Comparison of ENCODE assay signal across 16 mouse cellular contexts in genomic region chr3:96674442-96674841, GRCm38 (mm10). TPM values are rescaled to one million over a fixed set of nuclear protein-coding genes. Genes with fewer than 3 reads are reported as not detected.
DNase-seq lines count a peak whose midpoint lies in the region; ATAC-seq and TF ChIP-seq lines count a peak whose summit lies in the region.
"Had no signal": no experiment of that assay in that cellular context is flagged by ENCODE, and none has a peak within 500 bp of the region (broad histone marks: within the 10 kb centered on the region; RNA-seq: fewer than 3 reads in every experiment).

No protein-coding gene starts in this region.

- no peaks in the 10 kb centered on the region for H3K4me1 ChIP-seq in stomach, postnatal 0 days (replicated peaks; ENCODE audit: control insufficient read depth, insufficient read depth)
- no peaks in the 10 kb centered on the region for H3K4me1 ChIP-seq in forebrain, postnatal 0 days (ENCODE audit: insufficient read depth)

- peak; percentile 16 for DNase-seq in ovary, postnatal 36 days (ENCODE audit: low spot score)
- DNase-seq in ovary, postnatal 10 days (ENCODE audit: low spot score) = no peak
- DNase-seq in embryo, embryonic 10 days (ENCODE audit: low spot score) = peak; percentile 69
- DNase-seq in fat pad, adult 2 months (ENCODE audit: extremely low read depth, low read depth, low spot score) = peak; percentile 28
- DNase-seq in stomach, postnatal 0 days (ENCODE audit: low spot score) = no peak
- DNase-seq in forebrain, postnatal 0 days = no peak
- DNase-seq in thymus, postnatal 0 days (ENCODE audit: low spot score) = no peak
- DNase-seq: adrenal gland, adult 8-10 months; cerebellum, adult 11 months; gastrocnemius, postnatal 36 days; layer of hippocampus, postnatal 36 days; retina, postnatal 1 day; thymus, postnatal 4 days had no signal

- H3K4me2 ChIP-seq in stomach, postnatal 0 days (replicated peaks; ENCODE audit: low read depth) = no peak overlapping the region
- H3K4me2 ChIP-seq in forebrain, postnatal 0 days (ENCODE audit: low read depth) = no peak overlapping the region
- H3K4me2 ChIP-seq: liver, embryonic 12.5 days had no signal

- H3K9me3 ChIP-seq in stomach, postnatal 0 days (ENCODE audit: control insufficient read depth, low read length) = no peaks in the 10 kb centered on the region
- no peaks in the 10 kb centered on the region for H3K9me3 ChIP-seq in forebrain, postnatal 0 days (ENCODE audit: low read length)
- H3K9me3 ChIP-seq: liver, embryonic 12.5 days had no signal

- H3K27me3 ChIP-seq in stomach, postnatal 0 days (ENCODE audit: control insufficient read depth, insufficient read depth, low read length) = no peaks in the 10 kb centered on the region
- H3K27me3 ChIP-seq in forebrain, postnatal 0 days (ENCODE audit: insufficient read depth, low read length) = no peaks in the 10 kb centered on the region

- 0 out of 2 replicates have a peak overlapping the region, but pooled peaks have one; percentile 6 for H3K27ac ChIP-seq in stomach, postnatal 0 days (replicated peaks)
- no peak overlapping the region for H3K27ac ChIP-seq in forebrain, postnatal 0 days (ENCODE audit: low read depth, low read length)
- H3K27ac ChIP-seq: liver, embryonic 12.5 days; macrophage had no signal

- 33% methylated on average over 8 of the region's 8 CpGs for WGBS in stomach, postnatal 0 days
- 83% methylated on average over 8 of the region's 8 CpGs for whole genome bisulfite sequencing in forebrain, postnatal 0 days

- no peak overlapping the region for H3K9ac ChIP-seq in stomach, postnatal 0 days (ENCODE audit: low read length)
- no peak overlapping the region for H3K9ac ChIP-seq in forebrain, postnatal 0 days
- H3K9ac ChIP-seq: liver, embryonic 12.5 days had no signal

- no peak for ATAC-seq in stomach, postnatal 0 days (ENCODE audit: low FRiP score, low TSS enrichment)
- ATAC-seq in forebrain, postnatal 0 days = no peak
- ATAC-seq: intestine, embryonic 16.5 days; liver, embryonic 12.5 days had no signal

- H3K4me3 ChIP-seq in stomach, postnatal 0 days (ENCODE audit: low read depth, low read length) = no peak overlapping the region
- H3K4me3 ChIP-seq in forebrain, postnatal 0 days (ENCODE audit: low read depth, low read length) = no peak overlapping the region
- H3K4me3 ChIP-seq: liver, embryonic 12.5 days had no signal

- no peaks in the 10 kb centered on the region for H3K36me3 ChIP-seq in stomach, postnatal 0 days (ENCODE audit: control insufficient read depth, insufficient read depth, low read length)
- H3K36me3 ChIP-seq in forebrain, postnatal 0 days (ENCODE audit: insufficient read depth) = no peaks in the 10 kb centered on the region
- H3K36me3 ChIP-seq: liver, embryonic 12.5 days had no signal

- TF ChIP-seq CTCF in stomach, postnatal 0 days (IDR thresholded peaks at IDR 0.05; ENCODE audit: low read depth) = no peak
- no peak for TF ChIP-seq CTCF in forebrain, postnatal 0 days (IDR thresholded peaks at IDR 0.05; ENCODE audit: low read depth)

- TF ChIP-seq EP300 in stomach, postnatal 0 days (optimal IDR thresholded peaks at IDR 0.05) = no peak

RNA-seq across cellular contexts. Expression of gene Ankrd35, which starts 4.5 kb away (rescaled TPM):
- 5.5 and 6.2 TPM in 2 replicates for polyA plus RNA-seq in stomach, postnatal 0 days (2015; fragmentation: Nextera tagmentation; extraction: Ambion mirVana)
- total RNA-seq in forebrain, postnatal 0 days (2014; rRNA removed) = 4.6 and 7.1 TPM in 2 replicates
- polyA plus RNA-seq in forebrain, postnatal 0 days (2015; fragmentation: Nextera tagmentation; extraction: Ambion mirVana) = 2.9 and 4.7 TPM in 2 replicates
- 1.5 and 1.9 TPM in 2 replicates for polyA plus RNA-seq in thymus, postnatal 0 days (2015; fragmentation: Nextera tagmentation; extraction: Ambion mirVana)

RNA-seq across cellular contexts. Expression of gene Pias3, which starts 21.7 kb away (rescaled TPM):
- polyA plus RNA-seq in stomach, postnatal 0 days (2015; fragmentation: Nextera tagmentation; extraction: Ambion mirVana) = 23.4 and 27.1 TPM in 2 replicates
- 25.0 and 29.8 TPM in 2 replicates for total RNA-seq in forebrain, postnatal 0 days (2014; rRNA removed)
- 26.4 and 32.9 TPM in 2 replicates for polyA plus RNA-seq in forebrain, postnatal 0 days (2015; fragmentation: Nextera tagmentation; extraction: Ambion mirVana)
- 11.9 and 12.3 TPM in 2 replicates for polyA plus RNA-seq in thymus, postnatal 0 days (2015; fragmentation: Nextera tagmentation; extraction: Ambion mirVana)

RNA-seq across cellular contexts. Expression of gene Itga10, which starts 29.1 kb away (rescaled TPM):
- 0.28 and 0.42 TPM in 2 replicates for polyA plus RNA-seq in stomach, postnatal 0 days (2015; fragmentation: Nextera tagmentation; extraction: Ambion mirVana)
- 2.2 and 2.8 TPM in 2 replicates for total RNA-seq in forebrain, postnatal 0 days (2014; rRNA removed)
- polyA plus RNA-seq in forebrain, postnatal 0 days (2015; fragmentation: Nextera tagmentation; extraction: Ambion mirVana) = 0.25 and 0.57 TPM in 2 replicates
- 0.31 and 0.35 TPM in 2 replicates for polyA plus RNA-seq in thymus, postnatal 0 days (2015; fragmentation: Nextera tagmentation; extraction: Ambion mirVana)

RNA-seq across cellular contexts. Expression of gene Nudt17, which starts 33.9 kb away (rescaled TPM):
- 7.5 and 8.2 TPM in 2 replicates for polyA plus RNA-seq in stomach, postnatal 0 days (2015; fragmentation: Nextera tagmentation; extraction: Ambion mirVana)
- 5.6 and 8.4 TPM in 2 replicates for total RNA-seq in forebrain, postnatal 0 days (2014; rRNA removed)
- polyA plus RNA-seq in forebrain, postnatal 0 days (2015; fragmentation: Nextera tagmentation; extraction: Ambion mirVana) = 11.0 and 11.7 TPM in 2 replicates
- polyA plus RNA-seq in thymus, postnatal 0 days (2015; fragmentation: Nextera tagmentation; extraction: Ambion mirVana) = 19.5 and 20.7 TPM in 2 replicates

RNA-seq across cellular contexts. Expression of gene Gm42957, which starts 39.2 kb away (rescaled TPM):
- 0.04 and 0.05 TPM in 2 replicates for polyA plus RNA-seq in stomach, postnatal 0 days (2015; fragmentation: Nextera tagmentation; extraction: Ambion mirVana)
- total RNA-seq in forebrain, postnatal 0 days (2014; rRNA removed) = 0.31 and 0.38 TPM in 2 replicates
- 0.07 TPM in 1 of 2 replicates, not detected in the other for polyA plus RNA-seq in forebrain, postnatal 0 days (2015; fragmentation: Nextera tagmentation; extraction: Ambion mirVana)
- not detected in 2 replicates for polyA plus RNA-seq in thymus, postnatal 0 days (2015; fragmentation: Nextera tagmentation; extraction: Ambion mirVana)
- polyA plus RNA-seq: macrophage had no signal

Comparison
In these comparisons a context has a peak if more than half of its experiments do, and no peak if none do; other contexts are left out.
1. DNase-seq: peak in ovary, postnatal 36 days (single experiment), embryo, embryonic 10 days (single experiment) and fat pad, adult 2 months (single experiment); none in ovary, postnatal 10 days (single experiment), stomach, postnatal 0 days (single experiment), forebrain, postnatal 0 days (single experiment) and thymus, postnatal 0 days (single experiment).